Mouse (Mus musculus): ENCODE measurements around the gene Dennd6a.

GRCm38 (mm10) chr14:26668371-26669291 is 95.0 kb downstream of the Dennd6a start:
- TF ChIP-seq EP300 (optimal IDR thresholded peaks at IDR 0.05) (no peak), CTCF (IDR thresholded peaks at IDR 0.05; ENCODE audit: low read depth) (0 out of 2 replicates have a peak, but pooled peaks have one; percentile 22)

Measured in stomach, postnatal 0 days (tissue).